In the genomic region with DNA sequence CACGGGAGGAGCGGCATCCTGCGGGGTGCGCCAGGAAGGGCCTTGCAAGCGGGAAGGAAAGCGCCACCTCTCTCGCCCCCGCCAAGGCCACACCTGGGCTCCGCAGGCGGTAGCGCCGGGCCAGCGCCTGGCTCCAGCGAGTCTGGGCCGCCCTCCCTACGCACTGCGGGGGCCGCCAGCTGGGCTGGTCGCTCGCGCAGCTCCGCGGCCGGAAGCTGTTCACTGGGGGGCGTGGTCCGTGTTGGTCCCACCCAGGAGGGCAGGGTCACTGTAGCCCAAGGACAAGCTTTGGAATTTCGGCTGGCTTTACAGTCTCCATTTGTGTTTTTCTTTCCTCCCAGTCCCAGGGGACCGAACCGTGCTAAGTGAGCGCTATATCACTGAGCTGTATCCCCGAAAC, we compare ENCODE assay signal across 8 mouse cellular contexts. TPM values are rescaled to one million over a fixed set of nuclear protein-coding genes. Genes with fewer than 3 reads are reported as not detected.
DNase-seq lines count a peak whose midpoint lies in the region; ATAC-seq lines count a peak whose summit lies in the region.
"Had no signal": no experiment of that assay in that cellular context is flagged by ENCODE, and none has a peak within 500 bp of the region (broad histone marks: within the 10 kb centered on the region; RNA-seq: fewer than 3 reads in every experiment).

No protein-coding gene starts in this region.

- under 1% methylated on average over 30 of the region's 31 CpGs for WGBS in embryonic facial prominence, embryonic 11.5 days
- WGBS in limb, embryonic 11.5 days, result under 1% methylated on average over 31 of the region's 31 CpGs
- 4% methylated on average over 31 of the region's 31 CpGs for WGBS in midbrain, embryonic 15.5 days

- H3K4me2 ChIP-seq in embryonic facial prominence, embryonic 11.5 days (ENCODE audit: low read depth, low read length), result peak overlapping the region; percentile 68
- H3K4me2 ChIP-seq in limb, embryonic 11.5 days (ENCODE audit: low read depth, severe bottlenecking), result peak overlapping the region; percentile 40
- peak overlapping the region; percentile 55 for H3K4me2 ChIP-seq in midbrain, embryonic 15.5 days

- DNase-seq in brain, embryonic 18.5 days (ENCODE audit: low read depth, low spot score), result peak; percentile 51
- peak; percentile 95 for DNase-seq in embryonic facial prominence, embryonic 11.5 days (ENCODE audit: low spot score)
- peak; percentile 100 for DNase-seq in heart, adult 11 months
- peak; percentile 94 for DNase-seq in kidney, adult 18-20 months
- peak; percentile 95 for DNase-seq in limb, embryonic 11.5 days (ENCODE audit: low spot score)
- peak; percentile 61 for DNase-seq in telencephalon, adult 2 months (ENCODE audit: low read depth, low spot score)

- peaks cover 15% of the 10 kb centered on the region for H3K4me1 ChIP-seq in embryonic facial prominence, embryonic 11.5 days (ENCODE audit: control insufficient read depth, insufficient read depth, low read length)
- H3K4me1 ChIP-seq in limb, embryonic 11.5 days (ENCODE audit: control insufficient read depth, insufficient read depth, low read length), result peaks cover 34% of the 10 kb centered on the region
- H3K4me1 ChIP-seq in midbrain, embryonic 15.5 days, result peaks cover 23% of the 10 kb centered on the region

- H3K27me3 ChIP-seq in embryonic facial prominence, embryonic 11.5 days (ENCODE audit: control insufficient read depth, insufficient read depth, low read length), result no peaks in the 10 kb centered on the region; the same call in 1 of the 2 replicates
- H3K27me3 ChIP-seq in limb, embryonic 11.5 days (ENCODE audit: control insufficient read depth, insufficient read depth, low read length), result no peaks in the 10 kb centered on the region
- H3K27me3 ChIP-seq in midbrain, embryonic 15.5 days (replicated peaks), result no peaks in the 10 kb centered on the region
- H3K27me3 ChIP-seq: megakaryocyte, embryonic 14.5 days had no signal

- peaks cover 9% of the 10 kb centered on the region for H3K36me3 ChIP-seq in embryonic facial prominence, embryonic 11.5 days (replicated peaks; ENCODE audit: control insufficient read depth, insufficient read depth, low read depth, low read length)
- peaks cover 14% of the 10 kb centered on the region for H3K36me3 ChIP-seq in limb, embryonic 11.5 days (ENCODE audit: control insufficient read depth, insufficient read depth, low read length)
- H3K36me3 ChIP-seq in midbrain, embryonic 15.5 days (replicated peaks), result peaks cover 26% of the 10 kb centered on the region

- ATAC-seq in embryonic facial prominence, embryonic 11.5 days (replicated peaks; ENCODE audit: insufficient number of reproducible peaks, low FRiP score, low TSS enrichment, low read depth), result peak; percentile 86
- ATAC-seq in limb, embryonic 11.5 days (ENCODE audit: insufficient number of reproducible peaks, low FRiP score, low TSS enrichment, low read depth), result peak; percentile 86
- peak; percentile 92 for ATAC-seq in midbrain, embryonic 15.5 days (replicated peaks)

- H3K27ac ChIP-seq in embryonic facial prominence, embryonic 11.5 days (replicated peaks; ENCODE audit: low read depth, low read length), result peak overlapping the region; percentile 90
- H3K27ac ChIP-seq in limb, embryonic 11.5 days (replicated peaks; ENCODE audit: low read depth, low read length), result peak overlapping the region; percentile 98
- H3K27ac ChIP-seq in midbrain, embryonic 15.5 days, result peak overlapping the region; percentile 87

- no peaks in the 10 kb centered on the region for H3K9me3 ChIP-seq in embryonic facial prominence, embryonic 11.5 days (replicated peaks; ENCODE audit: control insufficient read depth, low read length)
- H3K9me3 ChIP-seq in limb, embryonic 11.5 days (ENCODE audit: control insufficient read depth, low read length), result 0 out of 2 replicates have a peak, but pooled peaks cover 2% of the 10 kb centered on the region
- no peaks in the 10 kb centered on the region for H3K9me3 ChIP-seq in midbrain, embryonic 15.5 days
- H3K9me3 ChIP-seq: megakaryocyte, embryonic 14.5 days had no signal

- peak overlapping the region; percentile 68 for H3K9ac ChIP-seq in embryonic facial prominence, embryonic 11.5 days (replicated peaks; ENCODE audit: low read length)
- peak overlapping the region; percentile 55 for H3K9ac ChIP-seq in limb, embryonic 11.5 days (ENCODE audit: low read length)
- H3K9ac ChIP-seq in midbrain, embryonic 15.5 days, result peak overlapping the region; percentile 62

- H3K4me3 ChIP-seq in embryonic facial prominence, embryonic 11.5 days (ENCODE audit: low read depth, low read length), result peak overlapping the region; percentile 31
- peak overlapping the region; percentile 9; the same call in 1 of the 2 replicates for H3K4me3 ChIP-seq in limb, embryonic 11.5 days (ENCODE audit: low read depth, low read length)
- H3K4me3 ChIP-seq in midbrain, embryonic 15.5 days, result peak overlapping the region; percentile 44
- H3K4me3 ChIP-seq: megakaryocyte, embryonic 14.5 days had no signal

RNA-seq across cellular contexts. Expression of a gene that starts 20.8 kb away (rescaled TPM):
- 40.6 and 45.1 TPM in 2 replicates for polyA plus RNA-seq in embryonic facial prominence, embryonic 11.5 days (2014; fragmentation: Nextera tagmentation; extraction: Ambion mirVana)
- 37.1 and 38.5 TPM in 2 replicates for polyA plus RNA-seq in limb, embryonic 11.5 days (2014; fragmentation: Nextera tagmentation; extraction: Ambion mirVana)
- 33.7 and 34.3 TPM in 2 replicates for polyA plus RNA-seq in midbrain, embryonic 15.5 days (2015; fragmentation: Nextera tagmentation; extraction: Ambion mirVana)

RNA-seq across cellular contexts. Expression of a gene that starts 28.4 kb away (rescaled TPM):
- polyA plus RNA-seq in embryonic facial prominence, embryonic 11.5 days (2014; fragmentation: Nextera tagmentation; extraction: Ambion mirVana), result 166 and 179 TPM in 2 replicates
- polyA plus RNA-seq in limb, embryonic 11.5 days (2014; fragmentation: Nextera tagmentation; extraction: Ambion mirVana), result 221 and 248 TPM in 2 replicates
- 30.7 and 33.7 TPM in 2 replicates for polyA plus RNA-seq in midbrain, embryonic 15.5 days (2015; fragmentation: Nextera tagmentation; extraction: Ambion mirVana)

RNA-seq across cellular contexts. Expression of a gene that starts 38.4 kb away (rescaled TPM):
- 115 and 118 TPM in 2 replicates for polyA plus RNA-seq in embryonic facial prominence, embryonic 11.5 days (2014; fragmentation: Nextera tagmentation; extraction: Ambion mirVana)
- polyA plus RNA-seq in limb, embryonic 11.5 days (2014; fragmentation: Nextera tagmentation; extraction: Ambion mirVana), result 123 and 126 TPM in 2 replicates
- polyA plus RNA-seq in midbrain, embryonic 15.5 days (2015; fragmentation: Nextera tagmentation; extraction: Ambion mirVana), result 178 and 186 TPM in 2 replicates

RNA-seq across cellular contexts. Expression of a gene that starts 46.3 kb away (rescaled TPM):
- polyA plus RNA-seq in embryonic facial prominence, embryonic 11.5 days (2014; fragmentation: Nextera tagmentation; extraction: Ambion mirVana), result 9.8 and 11.1 TPM in 2 replicates
- 18.5 and 22.3 TPM in 2 replicates for polyA plus RNA-seq in limb, embryonic 11.5 days (2014; fragmentation: Nextera tagmentation; extraction: Ambion mirVana)
- 5.2 and 6.4 TPM in 2 replicates for polyA plus RNA-seq in midbrain, embryonic 15.5 days (2015; fragmentation: Nextera tagmentation; extraction: Ambion mirVana)

Comparison
In these comparisons a context has a peak if more than half of its experiments do, and no peak if none do; other contexts are left out.
1. Peak in every context shown above with its lines: DNase-seq, ATAC-seq, H3K4me3 ChIP-seq and H3K27ac ChIP-seq.